Mouse (Mus musculus) C2C12 (cell line): ENCODE data around the gene Smndc1.
A peak's percentile ranks its signal among the peaks of the same experiment; 100 is the strongest.

Experiments used
- CTCF ChIP-seq: IDR thresholded peaks from one replicate; pipeline ENCODE4 v1.5.1; 2011; ENCODE audit not compliant: control insufficient read depth, insufficient read depth, insufficient read length
- FOSL1 ChIP-seq: IDR thresholded peaks from one replicate; pipeline ENCODE4 v1.8.0; 2011; ENCODE audit warnings: mild to moderate bottlenecking, low read length; ENCODE audit not compliant: poor library complexity, insufficient read depth, severe bottlenecking
- MAX ChIP-seq: IDR thresholded peaks from one replicate; pipeline ENCODE4 v1.6.1; 2011; ENCODE audit warnings: mild to moderate bottlenecking, control low read depth
- USF1 ChIP-seq: IDR thresholded peaks from one replicate; pipeline ENCODE4 v1.6.1; 2011; ENCODE audit warnings: low read depth, mild to moderate bottlenecking, control low read depth, moderate library complexity

- no peak for TF ChIP-seq USF1
- TF ChIP-seq MAX: no peak
- peak; percentile 49 for TF ChIP-seq CTCF
- no peak for TF ChIP-seq FOSL1
Measured at GRCm38 (mm10) chr19:53369469-53370043, 20.8 kb downstream of the Smndc1 start.
